Mouse (Mus musculus) neural tube, embryonic 12.5 days (tissue): ENCODE measurements around the gene Wif1. TPM values are rescaled to one million over a fixed set of nuclear protein-coding genes. Genes with fewer than 3 reads are reported as not detected.

Source experiments
- ATAC-seq: fragments of 200-750 bp; cut with Nextera tagmentation; 2 replicates; pipeline ENCODE4 v1.8.0; 2017; ENCODE audit warnings: low read depth, mild to moderate bottlenecking, moderate TSS enrichment, moderate library complexity; ENCODE audit not compliant: low FRiP score
- H3K27ac ChIP-seq: fragments of 300-500 bp; sonication (generic); 2 replicates; pipeline ENCODE4 v1.5.1; 2016
- H3K27me3 ChIP-seq: fragments of 300-500 bp; sonication (generic); replicated peaks from 2 replicates; pipeline ENCODE4 v1.6.1; 2016; ENCODE audit warnings: mild to moderate bottlenecking
- H3K36me3 ChIP-seq: fragments of 300-500 bp; sonication (generic); 2 replicates; pipeline ENCODE4 v1.6.1; 2016; ENCODE audit warnings: mild to moderate bottlenecking
- H3K4me1 ChIP-seq: fragments of 300-500 bp; sonication (generic); 2 replicates; pipeline ENCODE4 v1.6.1; 2016
- H3K4me2 ChIP-seq: fragments of 300-500 bp; sonication (generic); replicated peaks from 2 replicates; pipeline ENCODE4 v1.6.1; 2016; ENCODE audit warnings: mild to moderate bottlenecking
- H3K4me3 ChIP-seq: fragments of 300-500 bp; sonication (generic); 2 replicates; pipeline ENCODE4 v1.5.1; 2016
- H3K9ac ChIP-seq: fragments of 300-500 bp; sonication (generic); 2 replicates; pipeline ENCODE4 v1.6.1; 2016; ENCODE audit warnings: mild to moderate bottlenecking
- H3K9me3 ChIP-seq: fragments of 300-500 bp; sonication (generic); 2 replicates; pipeline ENCODE4 v1.6.1; 2016; ENCODE audit warnings: mild to moderate bottlenecking
- WGBS: fragments of 180-500 bp; shearing (Covaris S2); methylation state at CpG from one replicate; pipeline ENCODE4 v1.1.7; 2016; 5-methylcytosine and 5-hydroxymethylcytosine counted together
- polyA plus RNA-seq: library from polyadenylated mRNA; unstranded; fragments of >200 nt; fragmentation: Nextera tagmentation; extraction: Ambion mirVana; gene quantifications from 2 replicates; pipeline ENCODE4 v1.2.1, GENCODE M21; 2016

The Wif1 gene
- polyA plus RNA-seq, 1 experiment from 2014 or later = 7.8 TPM

GRCm38 (mm10) chr10:121047440-121047839, 13.7 kb downstream of the Wif1 start:
- no peak for ATAC-seq
- WGBS = 75% methylated on average over 10 of the region's 10 CpGs
- no peak overlapping the region for H3K27ac ChIP-seq

DNA sequence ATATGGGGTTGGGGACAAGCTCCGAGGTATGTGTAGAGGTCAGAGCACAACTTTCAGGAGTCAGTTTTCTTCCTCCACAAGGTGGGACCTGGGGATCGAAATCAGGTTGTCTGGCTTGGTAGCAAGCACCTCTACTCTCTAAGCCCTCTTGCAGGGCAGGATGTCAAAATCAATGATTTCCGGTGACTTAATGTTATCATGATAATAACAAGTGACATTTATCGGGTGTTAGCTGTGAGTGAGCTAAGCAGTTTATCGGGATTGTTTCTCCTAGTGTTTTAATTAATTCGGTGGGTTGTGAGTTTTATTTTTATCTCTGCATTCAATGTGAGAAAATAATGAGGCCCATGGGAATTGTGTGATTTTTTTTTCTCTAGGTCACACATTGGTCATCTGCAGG, 18.3 kb downstream of the Wif1 start:
- Histone ChIP-seq H3K9me3 (no peaks in the 10 kb centered on the region), H3K4me2 (no peak overlapping the region), H3K27me3 (no peaks in the 10 kb centered on the region), H3K4me1 (peaks cover 9% of the 10 kb centered on the region; the same call in 1 of the 2 replicates), H3K36me3 (no peaks in the 10 kb centered on the region), H3K9ac (no peak overlapping the region), H3K27ac (no peak overlapping the region), H3K4me3 (no peak overlapping the region)
- WGBS = 93% methylated on average over 6 of the region's 6 CpGs
- no peak for ATAC-seq

More at GRCm38 (mm10) chr10:121047440-121047839, 13.7 kb downstream of the Wif1 start:
- Histone ChIP-seq H3K4me1 (no peaks in the 10 kb centered on the region), H3K9ac (no peak overlapping the region), H3K4me2 (no peak overlapping the region), H3K27me3 (no peaks in the 10 kb centered on the region; the same call in 1 of the 2 replicates), H3K4me3 (no peak overlapping the region), H3K36me3 (no peaks in the 10 kb centered on the region), H3K9me3 (no peaks in the 10 kb centered on the region)

DNA sequence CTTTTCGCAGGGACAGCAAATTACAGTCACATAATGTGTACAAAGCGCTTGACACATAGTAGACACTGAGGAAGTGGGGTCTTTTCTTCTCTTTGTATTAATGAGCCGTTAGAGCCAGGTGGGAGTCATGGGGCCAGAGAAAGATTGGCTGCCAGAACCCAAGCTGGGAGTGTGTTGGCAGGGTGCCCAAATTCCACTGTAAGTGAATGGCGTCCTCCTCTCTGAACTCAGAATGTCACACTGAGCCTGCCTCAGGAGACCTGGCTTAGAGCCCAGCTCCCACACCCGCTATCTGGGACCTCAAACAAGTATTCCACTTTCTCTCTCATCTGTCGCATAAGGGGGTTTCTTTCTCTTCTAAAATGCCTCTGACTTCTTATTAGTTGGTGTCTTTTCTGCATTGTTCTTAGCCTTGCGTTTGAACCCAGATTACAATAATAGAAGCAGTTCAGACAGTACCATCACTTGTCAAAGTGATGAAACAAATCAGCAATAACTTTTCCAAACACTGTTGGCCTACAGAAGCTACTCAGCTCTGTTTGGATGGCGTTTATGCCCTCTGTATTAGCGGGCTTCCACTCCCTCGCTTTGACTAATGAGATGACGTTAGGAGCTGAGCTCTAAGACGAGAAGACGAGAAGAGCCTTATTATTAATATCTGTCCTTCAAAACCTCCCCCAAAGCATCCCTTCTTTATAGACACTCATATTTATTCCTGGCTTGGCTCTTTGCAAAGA, 21.9 kb downstream of the Wif1 start:
- Histone ChIP-seq H3K9me3 (no peaks in the 10 kb centered on the region), H3K27ac (no peak overlapping the region), H3K27me3 (0 out of 2 replicates have a peak, but pooled peaks cover 4% of the 10 kb centered on the region), H3K4me1 (peaks cover 9% of the 10 kb centered on the region; the same call in 1 of the 2 replicates), H3K4me2 (0 out of 2 replicates have a peak overlapping the region, but pooled peaks have one; percentile 15), H3K9ac (no peak overlapping the region), H3K36me3 (no peaks in the 10 kb centered on the region), H3K4me3 (no peak overlapping the region)
- peak; percentile 94 for ATAC-seq
- WGBS = 40% methylated on average over 13 of the region's 13 CpGs

GRCm38 (mm10) chr10:121056823-121057222, 23.1 kb downstream of the Wif1 start:
- Histone ChIP-seq H3K4me1 (peaks cover 9% of the 10 kb centered on the region; the same call in 1 of the 2 replicates), H3K27ac (no peak overlapping the region), H3K27me3 (0 out of 2 replicates have a peak, but pooled peaks cover 4% of the 10 kb centered on the region), H3K4me3 (no peak overlapping the region), H3K9me3 (no peaks in the 10 kb centered on the region), H3K4me2 (no peak overlapping the region), H3K36me3 (no peaks in the 10 kb centered on the region), H3K9ac (no peak overlapping the region)
- ATAC-seq = no peak
- 86% methylated on average over 6 of the region's 6 CpGs for WGBS

- H3K27me3 ChIP-seq = 0 out of 2 replicates have a peak, but pooled peaks cover 4% of the 10 kb centered on the region
- H3K4me2 ChIP-seq = no peak overlapping the region
- no peak overlapping the region for H3K27ac ChIP-seq
- 84% methylated on average over 23 of the region's 23 CpGs for WGBS
- peaks cover 9% of the 10 kb centered on the region; the same call in 1 of the 2 replicates for H3K4me1 ChIP-seq
- H3K9me3 ChIP-seq = no peaks in the 10 kb centered on the region
- H3K9ac ChIP-seq = no peak overlapping the region
- no peak for ATAC-seq
- H3K4me3 ChIP-seq = no peak overlapping the region
- no peaks in the 10 kb centered on the region for H3K36me3 ChIP-seq
Observed at GRCm38 (mm10) chr10:121059043-121060003, 25.6 kb downstream of the Wif1 start.

GRCm38 (mm10) chr10:121061336-121061835, 27.6 kb downstream of the Wif1 start:
- 83% methylated on average over 5 of the region's 5 CpGs for WGBS
- H3K4me2 ChIP-seq = no peak overlapping the region
- H3K9ac ChIP-seq = no peak overlapping the region
- no peak overlapping the region for H3K4me3 ChIP-seq
- no peaks in the 10 kb centered on the region for H3K36me3 ChIP-seq
- ATAC-seq = no peak
- 0 out of 2 replicates have a peak, but pooled peaks cover 4% of the 10 kb centered on the region for H3K27me3 ChIP-seq
- H3K27ac ChIP-seq = no peak overlapping the region
- no peaks in the 10 kb centered on the region for H3K4me1 ChIP-seq
- no peaks in the 10 kb centered on the region for H3K9me3 ChIP-seq

GRCm38 (mm10) chr10:121062704-121063103, 28.9 kb downstream of the Wif1 start:
- 88% methylated on average over 8 of the region's 8 CpGs for WGBS
- no peaks in the 10 kb centered on the region for H3K36me3 ChIP-seq
- no peak for ATAC-seq

GRCm38 (mm10) chr10:121067416-121067951, 33.7 kb downstream of the Wif1 start:
- 96% methylated on average over 7 of the region's 7 CpGs for WGBS
- no peak for ATAC-seq
- no peak overlapping the region for H3K9ac ChIP-seq
- no peak overlapping the region for H3K27ac ChIP-seq
- no peaks in the 10 kb centered on the region for H3K36me3 ChIP-seq
- no peak overlapping the region for H3K4me2 ChIP-seq
- H3K4me1 ChIP-seq = no peaks in the 10 kb centered on the region
- no peaks in the 10 kb centered on the region for H3K9me3 ChIP-seq
- no peak overlapping the region for H3K4me3 ChIP-seq
- H3K27me3 ChIP-seq = no peaks in the 10 kb centered on the region

More at GRCm38 (mm10) chr10:121062704-121063103, 28.9 kb downstream of the Wif1 start:
- Histone ChIP-seq H3K9me3 (no peaks in the 10 kb centered on the region), H3K4me3 (no peak overlapping the region), H3K27ac (no peak overlapping the region), H3K4me2 (no peak overlapping the region), H3K9ac (no peak overlapping the region), H3K27me3 (0 out of 2 replicates have a peak, but pooled peaks cover 4% of the 10 kb centered on the region), H3K4me1 (no peaks in the 10 kb centered on the region)

DNA sequence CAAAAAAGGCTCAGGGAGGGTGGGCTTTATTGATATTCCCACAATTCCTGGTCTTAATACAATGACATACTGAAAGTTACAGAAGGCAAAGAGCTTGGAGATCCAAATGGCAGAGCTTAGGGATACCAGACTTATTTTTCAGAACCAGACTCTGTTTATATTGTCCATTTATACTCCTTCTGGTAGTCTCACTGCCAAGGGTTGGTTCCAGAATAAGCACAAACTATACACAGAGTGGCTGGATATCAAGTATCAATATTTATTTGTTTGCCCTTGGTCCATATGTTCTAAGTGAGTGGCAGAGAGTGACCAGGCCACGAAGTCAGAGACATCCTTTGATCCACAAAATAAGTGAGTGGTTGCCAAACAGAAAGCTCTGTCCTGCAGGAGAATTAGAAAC, 34.2 kb downstream of the Wif1 start:
- 71% methylated on average over 1 of the region's 1 CpGs for WGBS
- no peaks in the 10 kb centered on the region for H3K9me3 ChIP-seq
- no peaks in the 10 kb centered on the region for H3K4me1 ChIP-seq
- H3K36me3 ChIP-seq = no peaks in the 10 kb centered on the region
- H3K9ac ChIP-seq = no peak overlapping the region
- no peak for ATAC-seq
- no peaks in the 10 kb centered on the region for H3K27me3 ChIP-seq
- no peak overlapping the region for H3K4me2 ChIP-seq
- H3K4me3 ChIP-seq = no peak overlapping the region
- H3K27ac ChIP-seq = no peak overlapping the region

- no peaks in the 10 kb centered on the region for H3K27me3 ChIP-seq
- H3K4me3 ChIP-seq = no peak overlapping the region
- no peaks in the 10 kb centered on the region for H3K9me3 ChIP-seq
- H3K36me3 ChIP-seq = no peaks in the 10 kb centered on the region
- 76% methylated on average over 7 of the region's 7 CpGs for WGBS
- no peak overlapping the region for H3K27ac ChIP-seq
- no peak overlapping the region for H3K4me2 ChIP-seq
- H3K4me1 ChIP-seq = no peaks in the 10 kb centered on the region
- H3K9ac ChIP-seq = no peak overlapping the region
- no peak for ATAC-seq
Observed at GRCm38 (mm10) chr10:121070742-121071141, 37.0 kb downstream of the Wif1 start.

DNA sequence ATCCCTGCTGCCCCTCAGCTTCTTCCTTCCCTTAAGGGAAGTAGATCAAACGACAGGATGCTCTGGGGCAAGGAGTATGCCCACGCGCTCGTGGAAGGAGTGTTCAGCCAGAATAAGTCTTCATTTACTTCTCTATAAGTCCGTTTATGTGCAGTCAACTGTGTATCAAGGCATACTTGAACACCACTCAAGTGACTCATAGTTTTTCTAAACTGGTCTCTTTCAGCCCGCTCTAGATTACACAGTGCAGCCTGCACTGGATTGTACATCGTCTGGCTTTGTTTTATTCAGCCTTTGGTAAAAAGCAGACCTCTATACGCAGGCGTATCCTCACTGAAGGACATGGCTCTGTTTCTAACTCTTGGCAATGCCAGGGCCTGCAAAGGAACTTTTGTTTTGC, 46.7 kb downstream of the Wif1 start:
- no peaks in the 10 kb centered on the region for H3K27me3 ChIP-seq
- WGBS = 91% methylated on average over 9 of the region's 9 CpGs
- ATAC-seq = no peak

DNA sequence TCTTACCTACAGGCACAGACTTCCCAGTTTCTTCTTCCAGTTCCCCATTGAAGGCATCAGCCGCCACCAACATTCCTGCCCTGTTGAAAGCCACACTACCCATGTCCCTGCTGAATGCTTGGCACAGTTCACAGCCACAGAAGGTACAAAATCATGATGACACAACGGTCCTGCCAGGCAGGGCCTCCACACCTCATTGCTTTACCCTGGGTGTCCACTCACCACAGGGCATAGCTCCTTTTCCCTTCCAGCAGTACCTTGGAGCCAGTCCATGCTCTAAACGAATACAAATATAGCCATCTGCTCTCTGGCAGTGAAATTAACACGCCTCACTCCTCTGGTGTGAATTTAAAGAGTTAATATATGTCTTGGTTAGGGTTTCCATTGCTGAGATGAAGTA, 49.1 kb downstream of the Wif1 start:
- no peak for ATAC-seq

More for the DNA sequence above, 46.7 kb downstream of the Wif1 start:
- Histone ChIP-seq H3K4me1 (no peaks in the 10 kb centered on the region), H3K4me3 (no peak overlapping the region), H3K36me3 (no peaks in the 10 kb centered on the region), H3K9me3 (no peaks in the 10 kb centered on the region), H3K27ac (no peak overlapping the region), H3K9ac (no peak overlapping the region), H3K4me2 (no peak overlapping the region)

More for the DNA sequence above, 49.1 kb downstream of the Wif1 start:
- Histone ChIP-seq H3K36me3 (no peaks in the 10 kb centered on the region), H3K4me1 (no peaks in the 10 kb centered on the region), H3K27ac (no peak overlapping the region), H3K9ac (no peak overlapping the region), H3K4me2 (no peak overlapping the region), H3K9me3 (no peaks in the 10 kb centered on the region), H3K4me3 (no peak overlapping the region), H3K27me3 (no peaks in the 10 kb centered on the region)
- WGBS = 93% methylated on average over 4 of the region's 4 CpGs
